Mouse (Mus musculus): ENCODE results near the gene Cnot1.
"Not testable (repeated sequence)": the region's sequence is repeated elsewhere in the genome, so short reads cannot be mapped to it uniquely, and the experiment has no call there.

The Cnot1 gene

GRCm38 (mm10) chr8:95807331-95807843, at the start of gene Cnot1:
TSS of gene Cnot1 (minus strand) at chr8:95807464.
- DNase-seq (ENCODE audit: low spot score) = peak; percentile 97

- DNase-seq (ENCODE audit: low spot score) = no peak
Observed at GRCm38 (mm10) chr8:95854174-95854573, 46.9 kb upstream of the Cnot1 start.

- DNase-seq (ENCODE audit: low spot score) = peak; percentile 83
Observed at GRCm38 (mm10) chr8:95853102-95853843, 46.0 kb upstream of the Cnot1 start, which contains the start of gene Slc38a7. TSS of gene Slc38a7 (minus strand) at chr8:95853539.

GRCm38 (mm10) chr8:95852290-95852689, 45.0 kb upstream of the Cnot1 start:
- DNase-seq (ENCODE audit: low spot score) = no peak

- no peak for DNase-seq (ENCODE audit: low spot score)
Observed at GRCm38 (mm10) chr8:95850326-95850725, 43.1 kb upstream of the Cnot1 start.

- DNase-seq (ENCODE audit: low spot score) = no peak
Observed at GRCm38 (mm10) chr8:95848734-95849464, 41.6 kb upstream of the Cnot1 start.

GRCm38 (mm10) chr8:95848061-95848551, 40.8 kb upstream of the Cnot1 start:
- DNase-seq (ENCODE audit: low spot score) = no peak

GRCm38 (mm10) chr8:95845026-95845425, 37.8 kb upstream of the Cnot1 start:
- no peak for DNase-seq (ENCODE audit: low spot score)

GRCm38 (mm10) chr8:95843968-95844367, 36.7 kb upstream of the Cnot1 start:
- DNase-seq (ENCODE audit: low spot score) = no peak

GRCm38 (mm10) chr8:95841436-95841835, 34.2 kb upstream of the Cnot1 start:
- DNase-seq (ENCODE audit: low spot score) = no peak

- no peak for DNase-seq (ENCODE audit: low spot score)
Observed at GRCm38 (mm10) chr8:95839289-95839688, 32.0 kb upstream of the Cnot1 start.

- no peak for DNase-seq (ENCODE audit: low spot score)
Observed at GRCm38 (mm10) chr8:95837266-95837665, 30.0 kb upstream of the Cnot1 start.

GRCm38 (mm10) chr8:95835891-95836290, 28.6 kb upstream of the Cnot1 start:
- no peak for DNase-seq (ENCODE audit: low spot score)

- DNase-seq (ENCODE audit: low spot score) = no peak
Observed at GRCm38 (mm10) chr8:95833435-95833984, 26.2 kb upstream of the Cnot1 start.

GRCm38 (mm10) chr8:95832603-95833434, 25.6 kb upstream of the Cnot1 start:
- DNase-seq (ENCODE audit: low spot score) = peak; percentile 93

GRCm38 (mm10) chr8:95830144-95830543, 22.9 kb upstream of the Cnot1 start:
- no peak for DNase-seq (ENCODE audit: low spot score)

- DNase-seq (ENCODE audit: low spot score) = not testable (repeated sequence)
Observed at GRCm38 (mm10) chr8:95825162-95825561, 17.9 kb upstream of the Cnot1 start, which contains the start of gene Sap18b. TSS of gene Sap18b (plus strand) at chr8:95825346.

- no peak for DNase-seq (ENCODE audit: low spot score)
Observed at GRCm38 (mm10) chr8:95822699-95823098, 15.4 kb upstream of the Cnot1 start.

GRCm38 (mm10) chr8:95822096-95822495, 14.8 kb upstream of the Cnot1 start:
- no peak for DNase-seq (ENCODE audit: low spot score)

- no peak for DNase-seq (ENCODE audit: low spot score)
Observed at GRCm38 (mm10) chr8:95821266-95821665, 14.0 kb upstream of the Cnot1 start.

GRCm38 (mm10) chr8:95818211-95818610, 10.9 kb upstream of the Cnot1 start:
- DNase-seq (ENCODE audit: low spot score) = no peak

GRCm38 (mm10) chr8:95817597-95817996, 10.3 kb upstream of the Cnot1 start:
- DNase-seq (ENCODE audit: low spot score) = no peak

Data from layer of hippocampus, adult 9-10 months (tissue).